Mouse (Mus musculus): ENCODE results near the gene Mdh1. TPM values are rescaled to one million over a fixed set of nuclear protein-coding genes. Genes with fewer than 3 reads are reported as not detected.

Mdh1 gene
- polyA plus RNA-seq, 2 experiments, result 80.4 to 184 TPM

- no peak overlapping the region for H3K9ac ChIP-seq (replicated peaks)
- no peak for ATAC-seq (ENCODE audit: insufficient read depth)
- peaks cover 4 to 8% of the 10 kb centered on the region in 2 experiments for H3K4me1 ChIP-seq (replicated peaks; ENCODE audit: control insufficient read depth in 2 of 2, insufficient read depth in 2 of 2, low read length in 1 of 2)
- no peaks in the 10 kb centered on the region for H3K9me3 ChIP-seq (ENCODE audit: control insufficient read depth, low read length)
- WGBS (ENCODE audit: insufficient replicate concordance), result 24% methylated on average over 1 of the region's 1 CpGs
- H3K27me3 ChIP-seq (ENCODE audit: control insufficient read depth, insufficient read depth, low read length), result no peaks in the 10 kb centered on the region
- H3K4me2 ChIP-seq (ENCODE audit: low read depth), result no peak overlapping the region
- DNase-seq (ENCODE audit: low read depth in 3 of 3, low spot score in 3 of 3), result no peak
- TF ChIP-seq EP300 (IDR thresholded peaks at IDR 0.05; ENCODE audit: low read depth), result no peak
- no peak for TF ChIP-seq CTCF (IDR thresholded peaks at IDR 0.05; ENCODE audit: low read depth)
- no peak overlapping the region for H3K27ac ChIP-seq
- no peaks in the 10 kb centered on the region for H3K36me3 ChIP-seq (replicated peaks; ENCODE audit: control insufficient read depth, insufficient read depth, low read depth)
- H3K4me3 ChIP-seq (ENCODE audit: insufficient read depth in 1 of 2, low read depth in 2 of 2, low read length in 2 of 2), result no peak overlapping the region
Measured at GRCm38 (mm10) chr11:21546671-21547070, 25.5 kb downstream of the Mdh1 start.

GRCm38 (mm10) chr11:21545951-21546350 is 26.2 kb downstream of the Mdh1 start:
- Histone ChIP-seq H3K36me3 (replicated peaks; ENCODE audit: control insufficient read depth, insufficient read depth, low read depth) (no peaks in the 10 kb centered on the region), H3K4me2 (ENCODE audit: low read depth) (no peak overlapping the region), H3K4me3 (ENCODE audit: insufficient read depth in 1 of 2, low read depth in 2 of 2, low read length in 2 of 2) (no peak overlapping the region), H3K9ac (replicated peaks) (no peak overlapping the region), H3K27ac (no peak overlapping the region), H3K9me3 (ENCODE audit: control insufficient read depth, low read length) (no peaks in the 10 kb centered on the region), H3K4me1 (replicated peaks; ENCODE audit: control insufficient read depth in 2 of 2, insufficient read depth in 2 of 2, low read length in 1 of 2) (peaks cover 4 to 8% of the 10 kb centered on the region in 2 experiments), H3K27me3 (ENCODE audit: control insufficient read depth, insufficient read depth, low read length) (no peaks in the 10 kb centered on the region)
- DNase-seq (ENCODE audit: low read depth in 3 of 3, low spot score in 3 of 3), result no peak
- ATAC-seq (ENCODE audit: insufficient read depth), result no peak
- TF ChIP-seq EP300 (IDR thresholded peaks at IDR 0.05; ENCODE audit: low read depth), result no peak
- TF ChIP-seq CTCF (IDR thresholded peaks at IDR 0.05; ENCODE audit: low read depth), result no peak

GRCm38 (mm10) chr11:21545021-21545420 is 27.1 kb downstream of the Mdh1 start:
- Histone ChIP-seq H3K27me3 (ENCODE audit: control insufficient read depth, insufficient read depth, low read length) (no peaks in the 10 kb centered on the region), H3K27ac (no peak overlapping the region), H3K4me3 (ENCODE audit: insufficient read depth in 1 of 2, low read depth in 2 of 2, low read length in 2 of 2) (no peak overlapping the region), H3K4me2 (ENCODE audit: low read depth) (no peak overlapping the region), H3K36me3 (replicated peaks; ENCODE audit: control insufficient read depth, insufficient read depth, low read depth) (no peaks in the 10 kb centered on the region), H3K9me3 (ENCODE audit: control insufficient read depth, low read length) (no peaks in the 10 kb centered on the region), H3K9ac (replicated peaks) (no peak overlapping the region), H3K4me1 (replicated peaks; ENCODE audit: control insufficient read depth in 2 of 2, insufficient read depth in 2 of 2, low read length in 1 of 2) (peaks cover under 1 to 2% of the 10 kb centered on the region in 2 experiments; a peak in 3 of 4 replicates)
- no peak for TF ChIP-seq CTCF (IDR thresholded peaks at IDR 0.05; ENCODE audit: low read depth)
- no peak for TF ChIP-seq EP300 (IDR thresholded peaks at IDR 0.05; ENCODE audit: low read depth)
- 40% methylated on average over 2 of the region's 2 CpGs for WGBS (ENCODE audit: insufficient replicate concordance)
- DNase-seq (ENCODE audit: low read depth in 3 of 3, low spot score in 3 of 3) (no peak), ATAC-seq (ENCODE audit: insufficient read depth) (no peak)

GRCm38 (mm10) chr11:21542731-21543130 is 29.4 kb downstream of the Mdh1 start:
- Histone ChIP-seq H3K4me1 (replicated peaks; ENCODE audit: control insufficient read depth in 2 of 2, insufficient read depth in 2 of 2, low read length in 1 of 2) (no peaks in the 10 kb centered on the region), H3K9ac (replicated peaks) (no peak overlapping the region), H3K27ac (no peak overlapping the region), H3K4me3 (ENCODE audit: insufficient read depth in 1 of 2, low read depth in 2 of 2, low read length in 2 of 2) (no peak overlapping the region), H3K9me3 (ENCODE audit: control insufficient read depth, low read length) (no peaks in the 10 kb centered on the region), H3K27me3 (ENCODE audit: control insufficient read depth, insufficient read depth, low read length) (no peaks in the 10 kb centered on the region), H3K4me2 (ENCODE audit: low read depth) (no peak overlapping the region), H3K36me3 (replicated peaks; ENCODE audit: control insufficient read depth, insufficient read depth, low read depth) (no peaks in the 10 kb centered on the region)
- DNase-seq (ENCODE audit: low read depth in 3 of 3, low spot score in 3 of 3), result no peak
- TF ChIP-seq EP300 (IDR thresholded peaks at IDR 0.05; ENCODE audit: low read depth) (no peak), CTCF (IDR thresholded peaks at IDR 0.05; ENCODE audit: low read depth) (no peak)
- WGBS (ENCODE audit: insufficient replicate concordance), result 51% methylated on average over 5 of the region's 5 CpGs
- ATAC-seq (ENCODE audit: insufficient read depth), result no peak

GRCm38 (mm10) chr11:21540622-21541021 is 31.5 kb downstream of the Mdh1 start:
- no peaks in the 10 kb centered on the region for H3K9me3 ChIP-seq (ENCODE audit: control insufficient read depth, low read length)
- H3K4me2 ChIP-seq (ENCODE audit: low read depth), result no peak overlapping the region
- H3K36me3 ChIP-seq (replicated peaks; ENCODE audit: control insufficient read depth, insufficient read depth, low read depth), result no peaks in the 10 kb centered on the region
- H3K27me3 ChIP-seq (ENCODE audit: control insufficient read depth, insufficient read depth, low read length), result no peaks in the 10 kb centered on the region
- no peaks in the 10 kb centered on the region for H3K4me1 ChIP-seq (replicated peaks; ENCODE audit: control insufficient read depth in 2 of 2, insufficient read depth in 2 of 2, low read length in 1 of 2)
- H3K9ac ChIP-seq (replicated peaks), result no peak overlapping the region
- ATAC-seq (ENCODE audit: insufficient read depth), result no peak
- H3K4me3 ChIP-seq (ENCODE audit: insufficient read depth in 1 of 2, low read depth in 2 of 2, low read length in 2 of 2), result no peak overlapping the region
- no peak overlapping the region for H3K27ac ChIP-seq
- no peak for DNase-seq (ENCODE audit: low read depth in 3 of 3, low spot score in 3 of 3)
- 92% methylated on average over 2 of the region's 2 CpGs for WGBS (ENCODE audit: insufficient replicate concordance)
- TF ChIP-seq CTCF (IDR thresholded peaks at IDR 0.05; ENCODE audit: low read depth) (no peak), EP300 (IDR thresholded peaks at IDR 0.05; ENCODE audit: low read depth) (no peak)

Data from liver, embryonic 14.5 days (tissue).